Mouse (Mus musculus) forebrain, embryonic 16.5 days (tissue): ENCODE results near the gene Olfr883. TPM values are rescaled to one million over a fixed set of nuclear protein-coding genes. Genes with fewer than 3 reads are reported as not detected.

Source experiments
- ATAC-seq: fragments of 200-750 bp; cut with Nextera tagmentation; 2 replicates; pipeline ENCODE4 v1.8.0; 2017; ENCODE audit warnings: mild to moderate bottlenecking, moderate library complexity
- H3K27ac ChIP-seq: fragments of 300-500 bp; sonication (generic); 2 replicates; pipeline ENCODE4 v1.5.1; 2014; ENCODE audit warnings: low read length, control low read depth
- H3K27me3 ChIP-seq: fragments of 300-500 bp; sonication (generic); replicated peaks from 2 replicates; pipeline ENCODE4 v1.6.1; 2014; ENCODE audit warnings: low read length; ENCODE audit not compliant: control insufficient read depth, insufficient read depth
- H3K36me3 ChIP-seq: fragments of 300-500 bp; sonication (generic); 2 replicates; pipeline ENCODE4 v1.6.1; 2014; ENCODE audit not compliant: control insufficient read depth, insufficient read depth
- H3K4me1 ChIP-seq: fragments of 300-500 bp; sonication (generic); replicated peaks from 2 replicates; pipeline ENCODE4 v1.6.1; 2014; ENCODE audit warnings: low read length; ENCODE audit not compliant: control insufficient read depth, insufficient read depth
- H3K4me2 ChIP-seq: fragments of 300-500 bp; sonication (generic); 2 replicates; pipeline ENCODE4 v1.6.1; 2014; ENCODE audit warnings: mild to moderate bottlenecking, low read length, control low read depth
- H3K4me3 ChIP-seq: fragments of 300-500 bp; sonication (generic); replicated peaks from 2 replicates; pipeline ENCODE4 v1.5.1; 2014; ENCODE audit warnings: mild to moderate bottlenecking, low read length, control low read depth
- H3K9ac ChIP-seq: fragments of 300-500 bp; sonication (generic); replicated peaks from 2 replicates; pipeline ENCODE4 v1.6.1; 2014; ENCODE audit warnings: low read depth, low read length, control low read depth
- H3K9me3 ChIP-seq: fragments of 300-500 bp; sonication (generic); 2 replicates; pipeline ENCODE4 v1.6.1; 2016; ENCODE audit warnings: low read length; ENCODE audit not compliant: control insufficient read depth
- WGBS: fragments of 180-500 bp; shearing (Covaris S2); extraction: QIAGEN DNeasy Blood & Tissue Kit; methylation state at CpG from one replicate; pipeline ENCODE4 v1.1.7; 2014; 5-methylcytosine and 5-hydroxymethylcytosine counted together
- polyA plus RNA-seq: library from polyadenylated mRNA; unstranded; fragments of >200 nt; fragmentation: Nextera tagmentation; extraction: Ambion mirVana; gene quantifications from 2 replicates; pipeline ENCODE4 v1.2.1, GENCODE M21; 2015

The Olfr883 gene
- polyA plus RNA-seq, result not detected in 2 replicates

- 95% methylated on average over 1 of the region's 1 CpGs for WGBS
- Histone ChIP-seq H3K36me3 (no peaks in the 10 kb centered on the region), H3K27ac (no peak within 1 kb of the TSS), H3K4me2 (no peak within 1 kb of the TSS), H3K9me3 (no peaks in the 10 kb centered on the region), H3K27me3 (no peaks in the 10 kb centered on the region), H3K4me3 (no peak within 1 kb of the TSS), H3K9ac (no peak within 1 kb of the TSS), H3K4me1 (no peaks in the 10 kb centered on the region)
- ATAC-seq, result no peak
These were observed at the start of gene Olfr883 for GRCm38 (mm10) chr9:38025508-38025907. Gene Olfr883, plus strand, starts transcription at chr9:38025808.

GRCm38 (mm10) chr9:37991525-37991924 lies 34.1 kb upstream of the Olfr883 start, which contains the start of gene Olfr881:
Gene Olfr881, plus strand, starts transcription at chr9:37991825.
- Histone ChIP-seq H3K36me3 (no peaks in the 10 kb centered on the region), H3K27me3 (no peaks in the 10 kb centered on the region), H3K4me2 (no peak within 1 kb of the TSS), H3K27ac (no peak within 1 kb of the TSS), H3K9me3 (no peaks in the 10 kb centered on the region), H3K4me1 (no peaks in the 10 kb centered on the region), H3K9ac (no peak within 1 kb of the TSS), H3K4me3 (no peak within 1 kb of the TSS)
- no peak for ATAC-seq

GRCm38 (mm10) chr9:37998581-37999204 lies 26.9 kb upstream of the Olfr883 start:
- Histone ChIP-seq H3K4me1 (no peaks in the 10 kb centered on the region), H3K4me3 (no peak overlapping the region), H3K9ac (no peak overlapping the region), H3K36me3 (no peaks in the 10 kb centered on the region), H3K9me3 (no peaks in the 10 kb centered on the region), H3K27ac (no peak overlapping the region), H3K4me2 (no peak overlapping the region), H3K27me3 (no peaks in the 10 kb centered on the region)
- 43% methylated on average over 2 of the region's 2 CpGs for WGBS
- no peak for ATAC-seq

DNA sequence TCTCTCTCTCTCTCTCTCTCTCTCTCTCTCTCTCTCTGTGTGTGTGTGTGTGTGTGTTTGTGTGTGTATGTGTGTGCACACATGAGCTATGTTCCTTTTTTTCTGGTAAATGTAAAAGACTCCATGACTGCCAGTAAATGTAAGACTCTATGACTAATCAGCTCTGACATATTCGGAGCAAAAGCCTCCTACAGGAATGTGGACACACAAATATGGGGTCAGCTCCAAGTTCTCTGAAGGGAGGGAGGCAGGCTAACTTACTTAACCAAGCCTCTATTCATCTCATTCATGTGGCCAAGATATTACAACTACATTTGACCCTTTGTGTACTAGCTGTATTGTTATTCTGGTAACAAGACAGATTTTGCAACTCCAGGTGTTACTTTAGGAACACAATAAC lies 25.6 kb upstream of the Olfr883 start:
- H3K27me3 ChIP-seq, result no peaks in the 10 kb centered on the region
- H3K9ac ChIP-seq, result no peak overlapping the region
- H3K4me2 ChIP-seq, result no peak overlapping the region
- no peaks in the 10 kb centered on the region for H3K4me1 ChIP-seq
- H3K27ac ChIP-seq, result no peak overlapping the region
- H3K36me3 ChIP-seq, result no peaks in the 10 kb centered on the region
- no peaks in the 10 kb centered on the region for H3K9me3 ChIP-seq
- 64% methylated on average over 1 of the region's 1 CpGs for WGBS
- no peak for ATAC-seq
- no peak overlapping the region for H3K4me3 ChIP-seq

DNA sequence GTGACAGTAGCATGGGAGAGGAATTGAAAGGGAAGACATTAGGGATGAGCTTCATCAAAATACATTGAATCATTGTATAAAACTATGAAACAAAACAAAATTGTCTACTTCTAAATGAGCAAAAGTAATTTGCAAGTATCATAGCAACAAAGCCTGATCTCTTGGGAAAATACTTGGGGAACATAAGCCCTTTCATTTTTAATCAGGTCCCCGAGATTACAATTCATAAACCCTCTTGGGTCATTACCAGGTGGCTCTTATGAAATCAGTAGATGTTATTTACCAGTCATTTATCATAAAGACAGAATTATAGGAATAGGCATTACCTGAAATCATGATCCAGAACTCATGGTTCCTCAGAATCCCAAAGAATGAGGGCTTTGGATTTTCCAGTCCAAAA lies 20.6 kb downstream of the Olfr883 start, which contains the start of gene Olfr884:
Olfr884 (plus strand) TSS at position 301 of the 400 bp plus-strand sequence.
- Histone ChIP-seq H3K4me1 (no peaks in the 10 kb centered on the region), H3K4me3 (no peak within 1 kb of the TSS), H3K36me3 (no peaks in the 10 kb centered on the region), H3K4me2 (no peak within 1 kb of the TSS), H3K27ac (no peak within 1 kb of the TSS), H3K27me3 (no peaks in the 10 kb centered on the region), H3K9ac (no peak within 1 kb of the TSS), H3K9me3 (no peaks in the 10 kb centered on the region)
- ATAC-seq, result no peak
- 84% methylated on average over 1 of the region's 1 CpGs for WGBS

- no peak within 1 kb of the TSS for H3K9ac ChIP-seq
- H3K36me3 ChIP-seq, result no peaks in the 10 kb centered on the region
- H3K27ac ChIP-seq, result no peak within 1 kb of the TSS
- 92% methylated on average over 3 of the region's 3 CpGs for WGBS
- ATAC-seq, result no peak
- H3K4me1 ChIP-seq, result no peaks in the 10 kb centered on the region
- H3K4me3 ChIP-seq, result no peak within 1 kb of the TSS
- H3K4me2 ChIP-seq, result no peak within 1 kb of the TSS
- no peaks in the 10 kb centered on the region for H3K27me3 ChIP-seq
- no peaks in the 10 kb centered on the region for H3K9me3 ChIP-seq
These were observed 35.4 kb downstream of the Olfr883 start, which contains the start of gene Olfr885 for GRCm38 (mm10) chr9:38061022-38061421. Gene Olfr885, plus strand, starts transcription at chr9:38061322.

Other genes starting within 250 kb of the Olfr883 start
- gene Olfr876, start 222.8 kb upstream of the Olfr883 start, polyA plus RNA-seq, result not detected in 2 replicates
- not detected in 2 replicates for gene Olfr877, start 171.5 kb upstream of the Olfr883 start, polyA plus RNA-seq
- not detected in 2 replicates for gene Olfr145, start 129.1 kb upstream of the Olfr883 start, polyA plus RNA-seq
- gene Olfr878, start 108.0 kb upstream of the Olfr883 start, polyA plus RNA-seq, result not detected in 2 replicates
- not detected in 2 replicates for gene Olfr881, start 34.0 kb upstream of the Olfr883 start, polyA plus RNA-seq
- gene Olfr884, start 20.7 kb downstream of the Olfr883 start, polyA plus RNA-seq, result not detected in 2 replicates
- not detected in 2 replicates for gene Olfr885, start 35.5 kb downstream of the Olfr883 start, polyA plus RNA-seq
- gene Olfr887, start 58.3 kb downstream of the Olfr883 start, polyA plus RNA-seq, result not detected in 2 replicates
- not detected in 2 replicates for gene Olfr888, start 82.3 kb downstream of the Olfr883 start, polyA plus RNA-seq
- gene Olfr889, start 89.4 kb downstream of the Olfr883 start, polyA plus RNA-seq, result 0.05 TPM in 1 of 2 replicates, not detected in the other
- not detected in 2 replicates for gene Olfr890, start 116.7 kb downstream of the Olfr883 start, polyA plus RNA-seq
- gene Olfr891, start 155.0 kb downstream of the Olfr883 start, polyA plus RNA-seq, result not detected in 2 replicates
- gene Olfr893, start 182.6 kb downstream of the Olfr883 start, polyA plus RNA-seq, result not detected in 2 replicates
- not detected in 2 replicates for gene Olfr894, start 192.2 kb downstream of the Olfr883 start, polyA plus RNA-seq
- gene Olfr143, start 227.0 kb downstream of the Olfr883 start, polyA plus RNA-seq, result not detected in 2 replicates
- not detected in 2 replicates for gene Olfr895, start 242.0 kb downstream of the Olfr883 start, polyA plus RNA-seq